Mouse (Mus musculus): ENCODE measurements around the gene Olfr801. TPM values are rescaled to one million over a fixed set of nuclear protein-coding genes. Genes with fewer than 3 reads are reported as not detected.

Olfr801 gene
- total RNA-seq (2023): not detected

DNA sequence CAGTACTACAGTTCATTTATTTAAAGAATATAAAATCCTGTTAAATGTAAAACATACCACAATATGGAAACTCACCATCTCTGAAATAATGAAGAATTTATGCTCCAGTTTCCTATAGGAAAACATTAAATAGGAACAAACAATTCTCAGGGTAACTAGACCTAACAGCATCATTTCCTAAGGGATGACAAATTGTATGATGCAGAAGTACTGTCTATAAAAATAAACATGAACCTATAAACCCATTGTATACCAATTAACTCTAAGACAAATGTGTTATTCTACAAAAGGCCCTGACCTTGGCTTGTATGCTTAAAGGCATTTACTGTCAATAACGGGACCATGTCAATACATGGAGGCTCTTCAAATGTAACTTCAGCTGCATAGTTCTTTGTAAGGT is at the start of gene Olfr801:
Gene Olfr801 (minus strand): TSS at position 101 of the 400 bp plus-strand sequence.

DNA sequence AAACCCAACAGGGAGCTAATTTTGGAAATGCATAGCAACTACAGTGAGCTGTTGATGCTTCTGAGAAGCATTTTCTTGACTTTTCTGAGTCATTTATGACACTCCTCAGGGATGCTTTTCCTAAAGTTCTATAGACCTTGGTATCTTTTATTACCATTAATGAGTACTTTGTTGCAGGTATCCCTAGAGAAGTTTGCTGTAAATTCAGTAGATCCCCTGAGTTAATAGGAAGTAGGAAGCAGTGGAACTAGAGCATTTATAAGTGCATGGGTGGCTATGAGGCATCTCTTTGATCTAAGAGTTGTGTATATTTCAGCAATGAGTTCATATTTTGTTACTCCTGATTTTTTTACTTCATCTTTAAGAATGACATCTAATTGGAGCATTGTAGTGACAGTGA is 29.2 kb upstream of the Olfr801 start, which contains the start of gene Olfr804:
Gene Olfr804 (plus strand): TSS at position 301 of the 400 bp plus-strand sequence.

DNA sequence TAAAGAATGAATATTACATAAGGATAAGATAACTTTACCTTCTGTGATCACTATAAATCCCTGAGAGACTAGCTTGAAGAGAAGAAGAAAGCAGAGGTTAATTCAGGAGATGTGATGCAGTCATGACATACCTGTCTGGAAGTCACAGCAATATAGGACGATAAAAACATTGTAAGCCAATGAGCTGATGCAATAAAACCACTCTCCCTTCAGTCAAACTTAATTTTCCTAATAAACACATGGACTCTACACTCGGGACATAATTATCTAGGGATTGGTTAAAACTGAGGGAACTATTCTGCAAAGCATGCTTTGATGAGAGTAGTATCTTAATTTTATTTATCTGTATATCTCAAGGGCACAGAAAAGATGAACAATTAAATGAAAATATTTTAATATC is 20.5 kb upstream of the Olfr801 start, which contains the start of gene Olfr803:
Gene Olfr803 (minus strand): TSS at position 101 of the 400 bp plus-strand sequence.

DNA sequence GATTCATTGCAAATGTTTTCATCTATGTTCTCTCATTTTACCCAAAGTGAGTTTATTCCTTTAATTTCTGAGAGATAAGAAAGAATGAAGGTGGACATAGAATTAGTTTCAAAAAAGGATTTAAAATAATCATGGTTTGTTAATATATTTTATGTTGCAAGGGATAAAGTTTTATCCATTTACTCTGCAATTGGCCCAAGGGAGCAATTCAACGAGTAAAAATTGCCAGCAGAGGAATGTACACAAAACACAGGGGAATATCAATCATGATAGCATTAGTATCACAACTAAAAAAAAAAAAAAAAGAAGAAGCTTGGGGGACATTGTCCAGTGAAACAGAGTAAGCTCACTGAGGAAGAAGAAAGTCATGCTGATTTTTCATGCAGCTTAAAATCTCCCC is 14.4 kb upstream of the Olfr801 start, which contains the start of gene Olfr802:
Gene Olfr802 (minus strand): TSS at position 101 of the 400 bp plus-strand sequence.

DNA sequence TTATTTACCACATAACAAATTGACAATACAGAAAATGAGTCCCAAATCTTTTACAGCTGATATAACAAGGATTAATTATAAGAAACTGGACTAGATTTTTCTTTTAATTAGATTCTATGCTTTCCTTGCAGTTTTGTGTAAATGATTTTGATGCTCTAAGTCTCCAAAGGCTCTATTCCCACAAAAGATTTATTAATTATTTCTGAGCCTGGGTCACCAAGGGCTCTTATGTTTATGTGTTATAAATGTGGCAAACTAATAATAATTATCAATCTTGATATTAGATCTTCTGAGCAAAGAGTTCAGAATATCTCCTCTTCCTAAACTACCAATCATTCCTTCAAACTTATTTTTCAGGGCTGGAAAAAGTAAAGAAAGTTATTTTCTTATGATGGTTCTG is 16.3 kb downstream of the Olfr801 start, which contains the start of gene Olfr800:
Gene Olfr800 (plus strand): TSS at position 301 of the 400 bp plus-strand sequence.

DNA sequence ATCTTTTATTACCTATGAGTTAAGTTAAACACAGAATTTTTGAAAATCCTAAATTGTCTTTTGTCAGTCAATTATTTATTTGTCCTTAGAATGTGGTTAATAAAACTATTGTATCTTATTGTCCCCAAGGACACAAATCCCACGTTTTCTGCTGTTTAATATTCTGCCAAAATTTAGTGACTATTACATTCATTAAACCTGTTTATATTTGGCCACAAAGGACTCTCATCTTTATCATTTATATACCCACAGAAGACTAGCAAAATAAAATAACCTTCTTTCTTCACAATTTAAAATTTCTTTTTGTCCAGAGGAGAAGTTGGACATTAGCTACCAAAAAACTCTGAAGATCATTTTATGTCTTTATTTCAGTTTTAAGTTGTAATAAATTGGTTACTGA is 36.5 kb downstream of the Olfr801 start, which contains the start of gene Olfr799:
Gene Olfr799 (plus strand): TSS at position 301 of the 400 bp plus-strand sequence.

DNA sequence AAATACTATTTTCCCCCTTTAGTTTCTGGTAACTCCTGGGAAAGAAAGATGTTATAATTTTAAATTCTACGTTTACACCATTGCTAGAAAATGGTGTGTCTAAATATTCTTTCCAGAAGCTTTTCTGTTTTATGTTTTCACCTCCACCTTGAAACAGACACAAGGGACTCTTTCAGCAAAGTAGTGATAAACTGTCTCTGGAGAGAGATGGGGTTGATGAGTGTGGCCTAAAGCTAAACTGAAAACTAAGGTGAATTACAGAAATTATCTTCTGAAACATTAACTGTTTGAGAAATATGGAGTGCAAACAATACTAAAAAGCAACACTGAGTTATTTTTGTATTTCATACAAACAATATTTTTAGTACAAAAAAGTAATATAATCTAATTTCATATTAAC is 45.8 kb downstream of the Olfr801 start, which contains the start of gene Olfr798:
Gene Olfr798 (minus strand): TSS at position 101 of the 400 bp plus-strand sequence.

Other genes starting within 250 kb of the Olfr801 start
- not detected for gene Olfr786, start 246.6 kb downstream of the Olfr801 start, total RNA-seq (2023)
- gene Olfr787, start 212.0 kb downstream of the Olfr801 start, total RNA-seq (2023): not detected
- gene Olfr788, start 202.9 kb downstream of the Olfr801 start, total RNA-seq (2023): not detected
- not detected for gene Olfr789, start 189.1 kb downstream of the Olfr801 start, total RNA-seq (2023)
- gene Olfr790, start 175.4 kb downstream of the Olfr801 start, total RNA-seq (2023): not detected
- gene Olfr791, start 152.1 kb downstream of the Olfr801 start, total RNA-seq (2023): not detected
- gene Olfr792, start 134.7 kb downstream of the Olfr801 start, total RNA-seq (2023): not detected
- gene Olfr794, start 106.2 kb downstream of the Olfr801 start, total RNA-seq (2023): not detected
- gene Olfr796, start 61.3 kb downstream of the Olfr801 start, total RNA-seq (2023): not detected
- gene Olfr798, start 45.9 kb downstream of the Olfr801 start, total RNA-seq (2023): not detected
- gene Olfr799, start 36.4 kb downstream of the Olfr801 start, total RNA-seq (2023): not detected
- gene Olfr800, start 16.2 kb downstream of the Olfr801 start, total RNA-seq (2023): not detected
- gene Olfr802, start 14.3 kb upstream of the Olfr801 start, total RNA-seq (2023): not detected
- not detected for gene Olfr803, start 20.4 kb upstream of the Olfr801 start, total RNA-seq (2023)
- gene Olfr804, start 29.3 kb upstream of the Olfr801 start, total RNA-seq (2023): not detected
- not detected for gene Olfr805, start 55.5 kb upstream of the Olfr801 start, total RNA-seq (2023)
- not detected for gene Olfr806, start 68.1 kb upstream of the Olfr801 start, total RNA-seq (2023)
- not detected for gene Olfr807, start 83.9 kb upstream of the Olfr801 start, total RNA-seq (2023)
- not detected for gene Olfr808, start 91.6 kb upstream of the Olfr801 start, total RNA-seq (2023)
- not detected for gene Olfr809, start 100.8 kb upstream of the Olfr801 start, total RNA-seq (2023)
- not detected for gene Olfr810, start 121.1 kb upstream of the Olfr801 start, total RNA-seq (2023)
- gene Olfr811, start 130.5 kb upstream of the Olfr801 start, total RNA-seq (2023): not detected
- not detected for gene Olfr812, start 172.2 kb upstream of the Olfr801 start, total RNA-seq (2023)
- gene Olfr813, start 181.5 kb upstream of the Olfr801 start, total RNA-seq (2023): not detected
- gene Olfr814, start 206.0 kb upstream of the Olfr801 start, total RNA-seq (2023): not detected
- not detected for gene Olfr815, start 232.0 kb upstream of the Olfr801 start, total RNA-seq (2023)
- gene Olfr816, start 241.7 kb upstream of the Olfr801 start, total RNA-seq (2023): not detected

Measured in CD4-positive naive resting alpha-beta T cell, adult 57 days (primary cell).